Comparison of ENCODE assay signal across 8 mouse cellular contexts in the genomic region with DNA sequence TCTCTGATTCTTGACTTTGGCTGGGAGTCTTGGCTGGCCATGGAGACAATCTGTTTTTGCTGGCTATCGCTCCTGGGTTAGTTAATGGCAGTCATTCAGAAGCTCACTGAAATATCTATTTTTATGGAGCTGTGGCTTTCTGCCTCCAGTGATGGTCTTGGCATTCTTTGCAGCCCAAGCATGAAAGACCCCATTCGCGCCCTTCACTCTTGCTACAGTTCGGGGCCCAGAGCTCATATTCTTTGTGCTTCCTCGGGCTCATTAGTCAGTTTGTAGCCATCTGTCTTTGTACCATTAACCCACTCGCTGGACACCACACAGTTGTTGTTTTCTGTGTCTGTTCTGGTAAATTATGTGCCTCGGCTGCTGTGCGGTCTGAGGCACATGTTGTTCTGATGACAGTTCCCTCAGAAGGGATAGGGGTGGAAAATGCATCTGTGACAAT.
DNase-seq lines count a peak whose midpoint lies in the region; ATAC-seq and TF ChIP-seq lines count a peak whose summit lies in the region.

No protein-coding gene starts in this region.

- no peaks in the 10 kb centered on the region for H3K27me3 ChIP-seq in cerebellum, adult 2 months (ENCODE audit: control insufficient read depth, insufficient read depth, low read length)

- no peak for TF ChIP-seq POLR2A in cerebellum, adult 2 months (IDR thresholded peaks at IDR 0.05; ENCODE audit: borderline replicate concordance, insufficient read depth, low read length)

- H3K4me3 ChIP-seq in cerebellum, adult 2 months (replicated peaks; ENCODE audit: insufficient read depth, low read depth, low read length) = no peak overlapping the region

- 7% methylated on average over 8 of the region's 8 CpGs for WGBS in cerebellum, adult 2 months

- peak; percentile 47 for DNase-seq in kidney, postnatal 14 days
- DNase-seq in kidney, adult 8-10 months = no peak
- peak; percentile 76 to 88 for DNase-seq in cerebellum, adult 2 months
- DNase-seq in gastrocnemius, postnatal 36 days = peak; percentile 17 to 23
- peak; percentile 22 for DNase-seq in neural tube, embryonic 10.5 days (ENCODE audit: extremely low spot score, low spot score)
- no peak for DNase-seq in right cerebral cortex, adult 2 months (ENCODE audit: low spot score in 2 of 2)
- DNase-seq in right cerebral cortex, postnatal 14 days = no peak

- peak overlapping the region; percentile 54 for H3K27ac ChIP-seq in cerebellum, adult 2 months (ENCODE audit: insufficient read depth, low read length)

- intact Hi-C loops in gastrocnemius, postnatal 36 days (cut with DNase I) = no loop called here

- TF ChIP-seq CTCF in cerebellum, adult 2 months (IDR thresholded peaks at IDR 0.05; ENCODE audit: borderline replicate concordance, insufficient read depth, low read depth, low read length) = no peak

- no peak for ATAC-seq in erythroblast, adult 5-6 weeks (replicated peaks; ENCODE audit: low FRiP score, poor library complexity, severe bottlenecking)

- peaks cover 12% of the 10 kb centered on the region; the same call in 1 of the 2 replicates for H3K4me1 ChIP-seq in cerebellum, adult 2 months (ENCODE audit: control insufficient read depth, insufficient read depth, low read length)

Comparison
In these comparisons a context has a peak if more than half of its experiments do, and no peak if none do; other contexts are left out.
1. DNase-seq: peak in kidney, postnatal 14 days (single experiment), cerebellum, adult 2 months (2 of 2), gastrocnemius, postnatal 36 days (2 of 2) and neural tube, embryonic 10.5 days (single experiment); none in kidney, adult 8-10 months (0 of 2), right cerebral cortex, adult 2 months (0 of 2) and right cerebral cortex, postnatal 14 days (single experiment).